Mouse (Mus musculus) kidney, adult 11 months (tissue): ENCODE measurements around the gene Akap2.

Experiments
- DNase-seq: peaks from one replicate; pipeline ENCODE4 v3.0.0; 2022

The Akap2 gene

GRCm38 (mm10) chr4:57879804-57880357 is 162.4 kb downstream of the Akap2 start:
- DNase-seq = peak; percentile 63

- DNase-seq = peak; percentile 36
Observed at GRCm38 (mm10) chr4:57883520-57884421, 166.3 kb downstream of the Akap2 start.

GRCm38 (mm10) chr4:57884511-57884910 is 167.1 kb downstream of the Akap2 start:
- DNase-seq = no peak

- no peak for DNase-seq
Observed at GRCm38 (mm10) chr4:57885186-57885585, 167.7 kb downstream of the Akap2 start.

GRCm38 (mm10) chr4:57886066-57886887 is 168.8 kb downstream of the Akap2 start:
- DNase-seq = peak; percentile 44

GRCm38 (mm10) chr4:57886888-57887230 is 169.4 kb downstream of the Akap2 start:
- DNase-seq = no peak

GRCm38 (mm10) chr4:57888246-57888645 is 170.8 kb downstream of the Akap2 start:
- no peak for DNase-seq

- peak; percentile 3 for DNase-seq
Observed at GRCm38 (mm10) chr4:57888978-57889377, 171.5 kb downstream of the Akap2 start.

- no peak for DNase-seq
Observed at GRCm38 (mm10) chr4:57889773-57890172, 172.3 kb downstream of the Akap2 start.

GRCm38 (mm10) chr4:57892001-57892586 is 174.6 kb downstream of the Akap2 start:
- peak; percentile 0 for DNase-seq

- DNase-seq = no peak
Observed at GRCm38 (mm10) chr4:57895140-57895539, 177.7 kb downstream of the Akap2 start.

- no peak for DNase-seq
Observed at GRCm38 (mm10) chr4:57895902-57896301, 178.4 kb downstream of the Akap2 start.

GRCm38 (mm10) chr4:57896631-57897030 is 179.2 kb downstream of the Akap2 start:
- no peak for DNase-seq

- no peak for DNase-seq
Observed at GRCm38 (mm10) chr4:57901210-57901609, 183.8 kb downstream of the Akap2 start.

- DNase-seq = no peak
Observed at GRCm38 (mm10) chr4:57902619-57903018, 185.2 kb downstream of the Akap2 start.

GRCm38 (mm10) chr4:57904211-57904610 is 186.8 kb downstream of the Akap2 start:
- peak; percentile 32 for DNase-seq

GRCm38 (mm10) chr4:57904638-57905037 is 187.2 kb downstream of the Akap2 start:
- DNase-seq = peak; percentile 69

GRCm38 (mm10) chr4:57906708-57907107 is 189.3 kb downstream of the Akap2 start:
- DNase-seq = no peak

GRCm38 (mm10) chr4:57908860-57909259 is 191.4 kb downstream of the Akap2 start:
- DNase-seq = no peak

GRCm38 (mm10) chr4:57913021-57913420 is 195.6 kb downstream of the Akap2 start:
- peak; percentile 33 for DNase-seq

GRCm38 (mm10) chr4:57914193-57915190 is 197.0 kb downstream of the Akap2 start:
- DNase-seq = peak; percentile 18
